Mouse (Mus musculus): ENCODE results near the gene Fus.
"Not testable (repeated sequence)": the region's sequence is repeated elsewhere in the genome, so short reads cannot be mapped to it uniquely, and the experiment has no call there.

Fus gene

DNA sequence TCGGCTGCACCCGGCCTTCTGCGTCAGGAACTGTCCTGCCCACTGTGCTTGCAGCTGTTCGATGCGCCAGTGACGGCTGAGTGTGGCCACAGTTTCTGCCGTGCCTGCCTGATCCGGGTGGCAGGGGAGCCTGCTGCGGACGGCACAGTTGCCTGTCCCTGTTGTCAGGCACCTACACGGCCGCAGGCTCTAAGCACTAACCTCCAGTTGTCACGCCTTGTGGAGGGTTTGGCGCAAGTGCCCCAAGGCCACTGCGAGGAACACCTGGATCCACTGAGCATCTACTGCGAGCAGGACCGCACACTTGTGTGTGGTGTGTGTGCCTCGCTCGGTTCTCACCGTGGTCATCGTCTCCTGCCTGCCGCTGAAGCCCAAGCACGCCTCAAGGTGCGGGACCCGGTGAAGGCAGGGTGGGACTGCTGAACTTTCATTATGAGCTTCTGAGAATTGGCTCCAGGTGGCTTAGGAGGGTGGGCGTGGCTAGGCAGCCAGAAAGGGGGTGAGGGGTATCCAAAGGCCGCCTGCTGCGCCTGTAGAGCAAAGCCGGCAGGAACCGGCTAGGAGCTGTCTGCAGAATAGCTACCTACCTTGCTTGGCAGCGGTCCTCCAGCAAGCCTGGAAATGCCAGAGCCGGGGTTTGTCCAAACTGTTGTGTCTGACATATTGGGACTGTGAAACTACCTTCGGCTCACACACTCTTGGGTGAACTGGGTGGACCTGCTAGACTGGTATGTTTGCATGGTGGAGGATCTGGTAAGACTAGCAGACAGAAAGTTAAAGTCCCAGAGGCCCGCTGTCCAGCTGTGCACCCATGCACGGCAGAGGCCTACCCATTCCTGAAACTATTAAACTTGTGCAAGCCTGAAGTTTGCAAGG is 37.5 kb downstream of the Fus start:
- in situ Hi-C loops (cut with MboI, MseI): loop anchor here (10.0 kb wide), 1 partner anchor 200 kb away; the partner anchor contains the start of gene Cox6a2

DNA sequence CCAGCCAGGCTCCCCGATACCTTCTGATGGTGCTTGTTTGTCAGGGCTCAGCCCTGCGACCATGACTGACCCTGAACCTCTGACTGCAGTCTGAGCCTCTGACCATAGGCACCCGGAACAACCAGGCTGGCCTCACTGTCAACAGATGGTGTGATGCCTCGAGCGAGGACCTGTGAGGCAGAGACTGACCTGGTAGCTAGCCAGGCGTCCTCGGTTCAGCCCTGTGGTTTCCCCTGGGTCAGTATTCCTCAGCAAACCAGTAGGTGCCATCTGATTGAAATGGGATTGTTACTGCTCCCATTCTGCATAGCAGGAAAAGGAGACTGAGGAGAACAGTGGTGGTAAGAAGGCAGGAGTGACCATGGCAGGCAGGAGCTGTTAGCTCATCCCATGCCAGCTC is 38.9 kb downstream of the Fus start:
- in situ Hi-C loops (cut with MboI, MseI): loop anchor here (10.0 kb wide), 1 partner anchor 199 kb away; the partner anchor contains the start of gene Cox6a2

DNA sequence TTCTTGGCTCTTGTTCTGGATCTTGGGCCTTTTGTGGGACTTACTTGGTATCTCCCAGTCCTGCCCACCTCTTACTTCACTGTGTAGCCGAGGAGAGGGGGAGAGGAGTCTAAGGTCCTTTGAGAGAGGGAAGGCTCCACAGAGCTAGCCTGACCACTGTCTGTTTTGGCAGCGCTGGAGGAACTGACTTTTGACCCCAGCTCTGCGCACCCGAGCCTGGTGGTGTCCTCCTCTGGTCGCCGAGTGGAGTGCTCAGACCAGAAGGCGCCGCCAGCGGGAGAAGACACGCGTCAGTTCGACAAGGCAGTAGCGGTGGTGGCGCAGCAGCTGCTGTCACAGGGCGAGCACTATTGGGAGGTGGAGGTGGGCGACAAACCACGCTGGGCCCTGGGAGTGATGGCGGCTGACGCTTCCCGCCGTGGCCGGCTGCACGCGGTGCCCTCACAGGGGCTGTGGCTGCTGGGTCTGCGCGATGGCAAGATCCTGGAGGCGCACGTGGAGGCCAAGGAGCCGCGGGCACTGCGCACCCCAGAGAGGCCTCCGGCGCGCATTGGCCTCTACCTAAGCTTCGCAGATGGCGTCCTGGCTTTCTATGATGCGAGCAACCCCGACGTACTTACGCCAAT is 42.6 kb downstream of the Fus start:
- in situ Hi-C loops (cut with MboI, MseI): loop anchor here (5.0 to 10.0 kb wide), 2 partner anchors 62 to 195 kb away; partner anchors contain the start of gene Cox6a2

GRCm38 (mm10) chr7:128012136-128012780 is 45.0 kb downstream of the Fus start:
- in situ Hi-C loops (cut with MboI, MseI): loop anchor here (5.0 kb wide), 1 partner anchor 60 kb away; no protein-coding TSS in a partner anchor

GRCm38 (mm10) chr7:128013116-128013515 is 45.9 kb downstream of the Fus start:
- in situ Hi-C loops (cut with MboI, MseI): loop anchor here (5.0 kb wide), 1 partner anchor 59 kb away; no protein-coding TSS in a partner anchor

- in situ Hi-C loops (cut with MboI, MseI): not testable (repeated sequence)
Observed at GRCm38 (mm10) chr7:128016134-128016533, 48.9 kb downstream of the Fus start.

GRCm38 (mm10) chr7:128016650-128017049 is 49.4 kb downstream of the Fus start:
- in situ Hi-C loops (cut with MboI, MseI): no loop called here

DNA sequence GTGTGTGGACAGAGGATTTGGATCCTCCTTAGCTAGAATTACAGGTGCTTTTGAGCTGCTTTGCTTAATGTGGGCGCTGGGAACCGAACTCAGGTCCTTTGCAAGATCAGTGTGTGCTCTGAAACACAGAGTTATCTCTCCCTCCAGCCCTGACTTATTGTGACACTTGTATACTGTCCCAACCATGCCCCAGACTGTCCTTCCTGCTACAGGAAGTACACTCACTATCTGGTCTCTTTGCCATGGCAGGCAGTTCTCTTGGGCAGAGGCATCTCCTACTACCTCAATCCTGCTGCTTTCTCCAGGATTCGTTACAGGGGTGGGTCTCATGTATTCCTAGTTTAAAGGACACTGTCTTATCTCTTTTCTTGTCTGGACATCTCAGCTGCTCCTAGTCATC is 51.0 kb downstream of the Fus start:
- in situ Hi-C loops (cut with MboI, MseI): no loop called here

DNA sequence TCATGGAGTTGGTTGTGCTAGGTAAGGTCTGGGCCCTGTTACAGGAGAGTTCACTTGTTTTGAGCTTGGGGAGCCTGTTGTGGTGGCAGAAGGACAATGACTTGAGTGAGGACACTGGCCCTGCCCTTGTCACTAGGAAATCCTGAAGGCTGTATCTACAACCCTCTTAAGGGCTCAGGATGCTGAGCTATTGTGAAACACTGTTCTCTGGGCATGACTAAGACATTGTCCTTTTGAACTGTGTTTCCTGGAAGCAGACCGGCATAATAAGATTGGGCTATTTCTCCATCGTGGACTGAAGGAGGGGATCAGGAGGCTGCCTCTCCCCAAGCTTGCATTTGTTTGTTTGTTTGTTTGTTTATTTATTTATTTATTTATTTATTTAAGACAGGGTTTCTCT is 51.9 kb downstream of the Fus start:
- in situ Hi-C loops (cut with MboI, MseI): no loop called here

DNA sequence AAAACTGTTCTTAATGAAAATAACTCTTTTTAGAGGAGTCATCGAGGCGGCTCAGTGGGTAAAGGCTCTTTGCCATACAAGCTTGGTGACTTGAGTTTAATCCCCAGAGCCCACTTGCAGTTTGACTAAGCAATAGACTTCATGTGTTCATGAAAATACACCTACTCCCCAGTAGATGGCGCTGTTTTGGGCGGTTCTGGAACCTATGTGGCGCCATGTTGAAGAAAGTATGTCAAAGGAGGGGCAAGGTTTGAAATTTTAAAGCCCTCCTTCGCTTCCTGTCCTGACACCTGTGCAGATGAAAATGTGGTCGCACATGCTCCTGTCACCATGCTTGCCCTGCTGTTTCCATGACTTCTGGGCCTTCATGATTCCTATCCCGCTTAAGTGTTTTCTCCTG is 55.7 kb downstream of the Fus start:
- in situ Hi-C loops (cut with MboI, MseI): no loop called here

DNA sequence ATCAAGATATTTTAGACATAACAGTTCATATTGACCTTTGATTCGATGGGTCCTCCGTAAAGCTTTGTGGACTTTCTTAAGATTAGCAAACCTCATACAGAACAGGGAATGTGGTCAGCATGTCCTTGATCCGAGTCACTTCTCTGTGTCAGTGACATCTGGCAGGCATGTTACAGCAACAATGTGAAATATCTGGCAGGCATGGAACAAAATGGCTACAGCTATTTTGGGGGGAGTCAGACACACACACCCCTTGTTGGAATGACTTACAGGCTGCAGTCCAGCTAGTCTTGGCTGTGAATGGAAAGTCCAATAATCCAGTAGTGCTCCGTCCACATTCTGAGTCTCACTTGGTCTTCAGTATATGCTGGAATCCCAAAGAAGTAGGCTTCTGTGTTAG is 56.3 kb downstream of the Fus start:
- in situ Hi-C loops (cut with MboI, MseI): no loop called here

DNA sequence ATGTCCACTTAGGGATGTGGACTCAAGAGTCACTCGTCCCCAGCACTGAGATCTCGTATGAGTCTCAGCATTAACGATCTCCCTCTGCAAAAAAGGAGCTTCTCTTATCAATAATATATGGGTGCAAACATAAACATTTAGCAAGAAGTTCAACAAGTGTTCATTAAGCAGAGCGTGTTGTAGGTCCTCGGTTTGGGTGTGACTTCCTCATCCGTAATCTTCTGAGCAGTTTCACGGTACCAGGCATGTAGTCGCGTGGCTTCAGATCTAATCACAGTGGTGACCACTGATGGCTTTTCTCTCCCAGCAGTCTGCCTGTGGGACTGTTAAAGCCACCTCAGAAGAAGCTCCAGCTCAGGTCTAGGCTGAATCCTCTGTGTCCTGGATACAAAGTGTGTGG is 57.1 kb downstream of the Fus start:
- in situ Hi-C loops (cut with MboI, MseI): no loop called here

DNA sequence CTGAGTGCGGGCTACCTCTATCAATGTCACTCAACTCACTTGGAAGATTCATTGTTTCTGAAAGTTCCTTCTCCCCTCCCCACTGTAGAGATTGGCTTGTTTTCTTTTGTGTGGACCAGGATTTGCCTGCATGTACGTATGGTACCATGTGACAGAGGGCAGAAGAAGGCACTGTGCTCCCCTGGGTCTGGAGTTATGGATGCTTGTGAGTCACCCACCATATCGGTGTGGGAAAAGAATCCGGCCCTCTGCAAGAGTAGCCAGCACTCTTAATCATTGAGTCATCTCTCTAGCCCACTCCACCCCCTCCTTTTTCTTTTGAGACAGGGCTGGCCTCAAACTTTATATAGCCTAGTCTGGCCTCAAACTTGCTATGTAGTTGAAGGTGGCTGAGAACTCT is 57.7 kb downstream of the Fus start:
- in situ Hi-C loops (cut with MboI, MseI): no loop called here

GRCm38 (mm10) chr7:128025381-128025780 is 58.1 kb downstream of the Fus start:
- in situ Hi-C loops (cut with MboI, MseI): no loop called here

DNA sequence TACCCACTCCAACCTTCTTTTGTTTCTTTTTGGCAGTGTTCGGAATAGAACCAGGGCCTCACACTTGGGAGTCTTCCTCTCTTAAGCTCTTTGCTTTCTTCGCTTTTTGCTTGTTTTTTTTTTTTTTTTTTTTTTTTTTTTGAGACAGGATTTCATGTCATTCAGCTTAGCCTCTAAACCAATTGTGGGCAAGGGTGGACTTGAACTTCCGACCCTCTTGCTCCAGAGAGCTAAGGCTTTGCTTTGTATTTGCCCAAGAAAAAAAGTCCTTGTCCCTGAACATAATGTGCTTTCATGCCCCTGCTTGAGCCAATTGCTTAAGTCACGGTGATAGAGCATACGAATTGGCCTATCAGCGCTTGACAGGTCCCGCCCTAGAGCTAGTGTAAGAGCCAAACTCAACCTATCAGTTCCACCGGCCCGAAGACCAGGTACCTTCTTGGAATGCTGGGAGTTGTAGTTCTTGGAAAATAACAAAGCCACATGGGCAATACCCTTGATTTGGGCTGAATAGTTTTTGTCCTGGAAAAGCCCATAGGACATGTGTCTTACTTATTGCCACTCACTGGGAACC is 64.2 kb downstream of the Fus start:
- in situ Hi-C loops (cut with MboI, MseI): no loop called here

DNA sequence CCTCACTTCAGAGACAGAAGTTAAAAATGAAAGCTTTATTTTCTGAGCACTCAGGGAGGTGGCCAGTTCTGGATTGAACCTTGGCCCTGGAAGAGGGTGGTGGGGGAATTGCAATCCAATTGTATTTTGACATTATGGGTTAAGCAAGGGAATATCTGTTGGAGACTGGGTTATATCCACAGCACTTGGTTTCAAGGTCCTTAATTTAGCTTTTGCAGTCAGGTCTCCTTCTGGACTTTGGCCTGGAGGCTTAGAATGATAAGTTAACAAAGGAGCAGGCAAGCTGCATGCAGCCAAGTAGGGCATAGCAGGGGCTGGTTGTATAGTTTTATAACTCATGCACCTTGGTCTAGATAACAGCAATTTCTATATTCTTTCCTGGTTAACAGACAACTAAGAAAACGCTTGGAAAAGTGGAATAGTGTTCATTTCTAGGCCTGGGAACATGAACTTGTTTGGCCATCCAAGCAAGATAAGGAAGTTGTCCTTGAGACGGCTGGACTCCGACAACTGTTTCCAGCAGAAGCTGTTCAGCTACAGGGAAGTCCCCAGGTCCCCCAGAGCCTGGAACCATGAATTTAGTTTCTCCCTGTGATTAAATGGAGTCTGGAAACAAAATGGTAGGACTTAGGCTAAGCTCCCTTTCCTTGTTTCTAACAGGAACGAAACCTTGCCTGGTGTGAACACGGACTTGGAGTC is 65.2 kb downstream of the Fus start:
- in situ Hi-C loops (cut with MboI, MseI): no loop called here

DNA sequence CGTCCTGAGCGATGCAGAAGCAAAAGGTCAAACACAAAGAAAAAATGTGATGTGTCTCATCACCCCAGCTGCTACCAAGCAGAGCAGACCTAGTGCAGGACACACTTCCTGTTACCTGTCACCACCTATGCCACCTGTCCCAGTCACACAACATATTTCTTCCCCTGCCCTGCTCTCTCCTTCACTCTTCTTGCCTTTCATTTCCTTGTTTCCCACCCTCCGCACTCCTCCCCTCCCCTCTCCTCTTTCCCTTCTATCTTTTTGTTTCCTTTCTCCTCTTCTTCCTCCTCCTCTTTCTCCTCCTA is 65.7 kb downstream of the Fus start:
- in situ Hi-C loops (cut with MboI, MseI): no loop called here

DNA sequence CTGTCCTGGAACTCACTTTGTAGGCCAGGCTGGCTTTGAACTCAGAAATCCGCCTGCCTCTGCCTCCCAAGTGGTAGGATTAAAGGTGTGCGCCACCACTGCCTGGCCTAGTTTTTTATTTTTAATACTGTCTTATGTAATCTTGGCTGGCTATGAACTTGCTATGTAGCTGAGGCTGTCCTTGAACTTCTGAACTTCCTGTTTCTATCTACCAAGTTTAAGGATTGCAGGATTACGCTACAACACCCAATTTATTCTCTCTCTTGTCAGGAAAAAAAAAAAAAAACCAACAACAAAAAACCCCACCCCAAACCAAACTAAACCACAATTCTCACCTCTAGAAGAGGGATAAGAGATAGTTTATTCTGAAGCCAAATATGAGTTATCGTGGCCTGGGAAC is 66.4 kb downstream of the Fus start:
- in situ Hi-C loops (cut with MboI, MseI): no loop called here
